Mouse (Mus musculus) right cerebral cortex, postnatal 10 days (tissue): ENCODE results near the gene Vmn2r106.

ENCODE experiments used
- DNase-seq, 2 experiments: peaks; one replicate each; pipeline ENCODE4 v3.0.0; 2021; ENCODE audit warnings: low spot score in 2 of 2

Vmn2r106 gene

GRCm38 (mm10) chr17:20285453-20285852, at the start of gene Vmn2r106:
TSS of gene Vmn2r106 (minus strand) at chr17:20285553.
- DNase-seq: no peak

DNA sequence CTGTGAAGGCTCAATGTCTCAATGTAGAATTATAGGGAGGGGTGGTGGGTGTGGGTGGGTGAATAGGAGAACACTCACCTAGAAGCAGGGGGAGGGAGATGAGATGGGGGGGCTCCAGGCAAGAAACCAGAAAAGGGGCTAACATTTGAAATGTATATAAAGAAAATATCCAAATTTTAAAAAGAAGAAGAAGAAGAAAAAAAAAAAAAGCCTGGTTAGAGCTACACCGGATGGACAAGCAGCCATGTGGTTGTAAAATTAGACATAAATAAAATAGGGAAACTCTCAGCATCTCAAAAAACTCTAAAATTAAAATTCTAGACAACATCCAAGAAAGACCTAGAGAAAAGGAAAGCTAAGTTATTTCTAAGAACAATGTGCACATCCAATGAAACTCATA, 20.4 kb upstream of the Vmn2r106 start:
- DNase-seq: no peak

GRCm38 (mm10) chr17:20286906-20287305, 1.6 kb upstream of the Vmn2r106 start:
- no peak for DNase-seq

- no peak for DNase-seq
These were observed 29.8 kb downstream of the Vmn2r106 start for GRCm38 (mm10) chr17:20255522-20255921.

DNA sequence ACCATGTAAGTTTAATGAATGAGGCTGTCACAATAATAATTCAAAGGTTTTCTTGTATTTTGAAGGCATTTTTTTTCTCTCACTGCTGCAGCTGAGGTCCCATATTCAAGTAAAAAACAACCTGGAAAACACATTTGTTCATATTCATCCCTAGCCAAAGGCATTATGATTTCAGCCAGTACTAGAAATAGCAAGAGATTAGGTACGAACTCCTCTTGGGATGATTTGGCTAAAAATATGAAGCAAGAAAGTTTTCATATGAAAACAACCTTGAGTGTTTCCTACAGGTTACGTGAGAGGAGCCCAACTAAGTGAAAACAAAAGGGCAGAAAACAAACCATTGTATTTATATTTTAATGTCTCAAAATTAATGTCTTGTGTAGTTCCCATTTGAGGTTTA, 50.4 kb downstream of the Vmn2r106 start, which contains the start of gene Vmn2r105:
Vmn2r105 (minus strand) TSS at position 101 of the 400 bp plus-strand sequence.
- DNase-seq: no peak
